Comparison of ENCODE assay signal across 10 mouse cellular contexts in the genomic region with DNA sequence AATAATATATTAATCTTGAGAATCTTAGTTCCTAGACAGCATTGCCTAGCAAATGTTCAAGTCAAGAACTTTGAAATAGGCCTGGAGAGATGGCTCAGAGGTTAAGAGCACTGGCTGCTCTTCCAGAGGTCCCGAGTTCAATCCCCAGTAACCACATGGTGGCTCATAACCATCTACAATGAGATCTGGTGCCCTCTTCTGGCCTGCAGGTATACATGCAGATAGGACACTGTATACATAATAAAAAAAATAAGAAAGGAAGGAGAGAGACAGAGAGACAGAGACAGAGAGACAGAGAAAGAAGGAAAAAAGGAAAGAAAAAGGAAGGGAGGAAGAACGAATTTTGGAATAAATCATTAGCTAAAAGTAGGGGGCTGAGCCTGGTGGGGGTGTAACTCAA. TPM values are rescaled to one million over a fixed set of nuclear protein-coding genes. Genes with fewer than 3 reads are reported as not detected.
A peak's percentile ranks its signal among the peaks of the same experiment; 100 is the strongest.
DNase-seq lines count a peak whose midpoint lies in the region; ATAC-seq lines count a peak whose summit lies in the region.
"Had no signal": no experiment of that assay in that cellular context is flagged by ENCODE, and none has a peak within 500 bp of the region (broad histone marks: within the 10 kb centered on the region; RNA-seq: fewer than 3 reads in every experiment).

No protein-coding gene starts in this region.

- DNase-seq in kidney, postnatal 36 days = peak; percentile 14 to 30
- DNase-seq in kidney, postnatal 4 days = no peak
- DNase-seq in 416B (ENCODE audit: low read depth) = peak; percentile 54
- DNase-seq in CD4-positive, CD25-positive, alpha-beta regulatory T cell, adult 2 months (ENCODE audit: low read depth, low spot score) = peak; percentile 26
- DNase-seq in induced T-regulatory cell, adult 2 months (ENCODE audit: low read depth) = peak; percentile 35
- DNase-seq in hindbrain, embryonic 14.5 days (ENCODE audit: low spot score) = no peak
- no peak for DNase-seq in cerebellum, adult 11 months
- DNase-seq: right cerebral cortex, postnatal 14 days had no signal

- WGBS in hindbrain, embryonic 14.5 days = 74% methylated on average over 2 of the region's 2 CpGs

- no peaks in the 10 kb centered on the region for H3K27me3 ChIP-seq in hindbrain, embryonic 14.5 days (ENCODE audit: control insufficient read depth, insufficient read depth, low read length)

- no peak overlapping the region for H3K9ac ChIP-seq in hindbrain, embryonic 14.5 days

- H3K9me3 ChIP-seq in hindbrain, embryonic 14.5 days (ENCODE audit: control insufficient read depth, low read length) = no peaks in the 10 kb centered on the region
- H3K9me3 ChIP-seq: heart, embryonic 10.5 days had no signal

- H3K4me3 ChIP-seq in hindbrain, embryonic 14.5 days (replicated peaks; ENCODE audit: low read length) = no peak overlapping the region
- H3K4me3 ChIP-seq: heart, embryonic 10.5 days had no signal

- H3K4me1 ChIP-seq in hindbrain, embryonic 14.5 days (replicated peaks; ENCODE audit: control insufficient read depth, insufficient read depth, low read length) = no peaks in the 10 kb centered on the region

- no peak overlapping the region for H3K4me2 ChIP-seq in hindbrain, embryonic 14.5 days (replicated peaks)

- H3K36me3 ChIP-seq in hindbrain, embryonic 14.5 days (replicated peaks; ENCODE audit: control insufficient read depth, insufficient read depth) = 0 out of 2 replicates have a peak, but pooled peaks cover 5% of the 10 kb centered on the region

- no peak for ATAC-seq in hindbrain, embryonic 14.5 days (ENCODE audit: low FRiP score)
- ATAC-seq: inflammation-experienced regulatory T-cells, adult 6 months had no signal

- H3K27ac ChIP-seq in hindbrain, embryonic 14.5 days = no peak overlapping the region
- H3K27ac ChIP-seq: heart, embryonic 10.5 days had no signal

RNA-seq across cellular contexts. Expression of gene Klhl41, which starts 6.8 kb away (rescaled TPM):
- polyA plus RNA-seq in hindbrain, embryonic 14.5 days (2014; fragmentation: Nextera tagmentation; extraction: Ambion mirVana) = 0.13 and 0.24 TPM in 2 replicates
- polyA plus RNA-seq: inflammation-experienced regulatory T-cells, adult 6 months had no signal

RNA-seq across cellular contexts. Expression of gene Bbs5, which starts 29.7 kb away (rescaled TPM):
- 22.5 and 24.7 TPM in 2 replicates for polyA plus RNA-seq in hindbrain, embryonic 14.5 days (2014; fragmentation: Nextera tagmentation; extraction: Ambion mirVana)

RNA-seq across cellular contexts. Expression of gene Fastkd1, which starts 36.6 kb away (rescaled TPM):
- polyA plus RNA-seq in hindbrain, embryonic 14.5 days (2014; fragmentation: Nextera tagmentation; extraction: Ambion mirVana) = 18.8 and 20.2 TPM in 2 replicates

RNA-seq across cellular contexts. Expression of gene Ppig, which starts 45.6 kb away (rescaled TPM):
- polyA plus RNA-seq in hindbrain, embryonic 14.5 days (2014; fragmentation: Nextera tagmentation; extraction: Ambion mirVana) = 83.9 and 84.8 TPM in 2 replicates

Comparison
In these comparisons a context has a peak if more than half of its experiments do, and no peak if none do; other contexts are left out.
1. DNase-seq: peak in kidney, postnatal 36 days (2 of 2), 416B (single experiment), CD4-positive, CD25-positive, alpha-beta regulatory T cell, adult 2 months (single experiment) and induced T-regulatory cell, adult 2 months (single experiment); none in kidney, postnatal 4 days (0 of 2), hindbrain, embryonic 14.5 days (single experiment) and cerebellum, adult 11 months (single experiment).